Mouse (Mus musculus): ENCODE measurements around the gene Kdm2b. TPM values are rescaled to one million over a fixed set of nuclear protein-coding genes. Genes with fewer than 3 reads are reported as not detected.
"Not testable (repeated sequence)": the region's sequence is repeated elsewhere in the genome, so short reads cannot be mapped to it uniquely, and the experiment has no call there.

Kdm2b gene
- polyA plus RNA-seq, 1 experiment = 24.2 TPM

DNA sequence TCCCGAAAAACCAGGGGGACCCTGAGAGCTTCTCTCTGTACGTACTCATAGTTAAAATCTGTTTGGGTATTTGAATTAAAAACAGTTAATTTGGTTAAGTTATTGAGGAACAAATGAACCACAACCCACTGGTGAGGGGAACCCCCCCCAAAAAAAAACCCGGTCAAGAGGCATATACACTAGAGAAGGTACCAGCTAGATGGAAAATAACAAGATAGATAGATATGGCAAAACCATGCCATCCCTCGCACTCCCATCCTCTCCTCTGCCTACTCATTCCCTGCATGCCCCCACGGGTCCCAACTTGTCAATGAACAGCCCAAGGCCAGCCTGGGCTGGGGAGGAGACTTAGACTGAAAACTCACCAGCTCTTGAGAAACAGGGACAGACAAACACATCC lies 5.1 kb downstream of the Kdm2b start:
- Histone ChIP-seq H3K4me1 (ENCODE audit: control insufficient read depth, insufficient read depth, low read length) (no peaks in the 10 kb centered on the region; the same call in 1 of the 2 replicates), H3K27ac (ENCODE audit: control insufficient read depth, insufficient read depth, low read depth, low read length, poor library complexity) (no peak overlapping the region), H3K4me3 (replicated peaks; ENCODE audit: control insufficient read depth, low read depth, low read length) (no peak overlapping the region)
- TF ChIP-seq POLR2A (IDR thresholded peaks at IDR 0.05; ENCODE audit: borderline replicate concordance, control insufficient read depth, low read depth, low read length) (no peak), CTCF (IDR thresholded peaks at IDR 0.05; ENCODE audit: control insufficient read depth, insufficient read depth, low read length) (no peak)
- WGBS = 79% methylated on average over 5 of the region's 5 CpGs

DNA sequence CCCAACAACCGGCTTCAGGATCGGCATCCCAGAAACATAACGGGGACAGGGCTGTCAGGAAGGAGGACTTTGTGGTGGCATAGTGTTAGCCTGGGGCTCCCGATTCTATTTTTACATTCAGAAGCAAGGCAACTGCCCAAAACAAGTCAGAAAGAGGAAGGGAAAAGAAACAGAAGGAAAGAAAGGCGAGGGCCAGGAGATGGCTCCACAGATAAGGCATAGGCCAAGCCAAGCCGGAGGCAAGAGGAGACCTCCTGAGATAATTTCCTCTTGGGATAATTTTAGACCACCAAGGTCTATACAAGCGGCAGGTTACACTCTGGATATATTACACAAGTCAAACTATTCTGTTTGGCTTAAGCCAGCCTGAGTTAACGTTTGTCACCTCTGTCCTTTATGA lies 10.7 kb downstream of the Kdm2b start:
- WGBS = 23% methylated on average over 8 of the region's 8 CpGs
- Histone ChIP-seq H3K27ac (ENCODE audit: control insufficient read depth, insufficient read depth, low read depth, low read length, poor library complexity) (no peak overlapping the region), H3K4me1 (ENCODE audit: control insufficient read depth, insufficient read depth, low read length) (no peaks in the 10 kb centered on the region; the same call in 1 of the 2 replicates), H3K4me3 (replicated peaks; ENCODE audit: control insufficient read depth, low read depth, low read length) (no peak overlapping the region)
- TF ChIP-seq CTCF (IDR thresholded peaks at IDR 0.05; ENCODE audit: control insufficient read depth, insufficient read depth, low read length) (no peak), POLR2A (IDR thresholded peaks at IDR 0.05; ENCODE audit: borderline replicate concordance, control insufficient read depth, low read depth, low read length) (no peak)

DNA sequence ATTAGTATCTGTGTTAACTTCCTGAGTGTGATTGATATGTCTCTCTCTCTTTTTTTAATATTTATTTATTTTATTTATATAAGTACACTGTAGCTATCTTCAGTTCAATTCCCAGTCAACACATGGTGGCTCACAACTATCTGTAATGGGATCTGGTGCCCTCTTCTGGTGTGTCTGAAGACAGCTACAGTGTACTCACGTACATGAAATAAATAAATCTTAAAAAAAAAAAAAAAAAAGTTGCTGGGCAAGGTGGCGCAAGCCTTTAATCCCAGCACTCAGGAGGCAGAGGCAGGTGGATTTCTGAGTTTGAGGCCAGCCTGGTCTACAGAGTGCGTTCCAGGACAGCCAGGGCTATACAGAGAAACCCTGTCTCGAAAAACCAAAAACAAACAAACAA lies 14.9 kb downstream of the Kdm2b start:
- H3K27ac ChIP-seq (ENCODE audit: control insufficient read depth, insufficient read depth, low read depth, low read length, poor library complexity); H3K4me3 ChIP-seq (replicated peaks; ENCODE audit: control insufficient read depth, low read depth, low read length); H3K4me1 ChIP-seq (ENCODE audit: control insufficient read depth, insufficient read depth, low read length): not testable (repeated sequence)
- 86% methylated on average over 4 of the region's 4 CpGs for WGBS

DNA sequence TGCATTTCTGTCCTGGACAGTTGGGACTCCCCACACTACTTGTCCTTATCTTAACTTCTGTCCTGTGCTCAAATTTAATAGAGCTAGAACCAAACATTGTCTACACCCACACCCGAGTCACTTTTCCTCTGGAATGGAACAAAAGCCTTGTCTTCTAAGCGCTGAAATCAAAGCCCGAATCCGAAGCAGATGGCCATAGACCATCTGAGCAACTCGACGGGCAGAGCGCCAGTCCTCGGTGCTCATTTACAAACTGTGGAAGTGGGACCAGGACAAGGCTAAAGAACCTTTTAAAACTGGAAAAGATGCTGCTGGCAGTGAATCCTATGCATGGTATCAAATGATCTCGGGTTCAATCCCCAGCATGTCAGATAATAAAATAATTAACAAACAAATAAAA lies 17.5 kb downstream of the Kdm2b start:
- TF ChIP-seq CTCF (IDR thresholded peaks at IDR 0.05; ENCODE audit: control insufficient read depth, insufficient read depth, low read length) (no peak), POLR2A (IDR thresholded peaks at IDR 0.05; ENCODE audit: borderline replicate concordance, control insufficient read depth, low read depth, low read length) (no peak)
- no peak overlapping the region for H3K4me3 ChIP-seq (replicated peaks; ENCODE audit: control insufficient read depth, low read depth, low read length)
- H3K27ac ChIP-seq (ENCODE audit: control insufficient read depth, insufficient read depth, low read depth, low read length, poor library complexity) = no peak overlapping the region
- WGBS = 86% methylated on average over 9 of the region's 9 CpGs
- no peaks in the 10 kb centered on the region; the same call in 1 of the 2 replicates for H3K4me1 ChIP-seq (ENCODE audit: control insufficient read depth, insufficient read depth, low read length)

DNA sequence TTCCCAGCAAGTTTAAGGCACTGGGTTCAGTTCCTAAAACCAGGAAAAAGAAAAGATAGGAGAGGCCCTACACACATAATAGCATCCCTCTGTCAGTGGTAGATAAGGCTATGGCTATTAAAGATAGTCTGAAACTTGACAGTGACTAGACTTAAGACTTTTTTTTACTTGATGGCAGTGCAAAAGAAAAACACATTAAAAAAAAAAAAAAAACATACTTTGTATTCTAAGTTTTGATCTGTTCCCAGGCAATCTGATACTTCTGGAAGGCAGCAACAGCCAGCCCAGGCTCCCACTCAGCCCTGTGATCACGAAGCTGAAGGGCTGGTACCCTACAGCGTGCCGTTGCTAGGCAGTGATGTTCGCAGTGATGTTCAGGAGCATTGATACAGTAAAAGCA lies 18.2 kb downstream of the Kdm2b start:
- 90% methylated on average over 4 of the region's 4 CpGs for WGBS
- TF ChIP-seq POLR2A (IDR thresholded peaks at IDR 0.05; ENCODE audit: borderline replicate concordance, control insufficient read depth, low read depth, low read length) (no peak), CTCF (IDR thresholded peaks at IDR 0.05; ENCODE audit: control insufficient read depth, insufficient read depth, low read length) (no peak)
- no peak overlapping the region for H3K27ac ChIP-seq (ENCODE audit: control insufficient read depth, insufficient read depth, low read depth, low read length, poor library complexity)
- no peak overlapping the region for H3K4me3 ChIP-seq (replicated peaks; ENCODE audit: control insufficient read depth, low read depth, low read length)
- H3K4me1 ChIP-seq (ENCODE audit: control insufficient read depth, insufficient read depth, low read length) = no peaks in the 10 kb centered on the region; the same call in 1 of the 2 replicates

DNA sequence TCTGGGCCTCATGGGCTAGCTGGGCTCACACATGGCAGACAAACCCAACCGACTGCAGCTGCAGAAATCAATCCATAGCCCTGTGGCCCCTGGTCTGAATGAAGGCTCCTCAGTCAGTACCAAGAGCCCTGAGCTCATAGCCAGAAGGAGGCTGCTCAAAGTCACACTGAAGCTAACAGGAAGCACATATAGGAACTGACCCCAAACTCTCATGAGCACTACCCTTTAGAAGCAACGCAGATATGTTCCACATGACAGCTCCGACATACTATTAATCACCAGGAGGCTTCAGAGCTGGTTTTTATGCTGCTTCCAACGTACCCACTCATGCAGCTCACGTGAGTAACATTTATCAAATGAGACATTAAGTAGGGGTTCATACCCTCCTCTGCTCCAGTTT lies 19.6 kb downstream of the Kdm2b start:
- WGBS = 73% methylated on average over 5 of the region's 5 CpGs
- H3K4me1 ChIP-seq (ENCODE audit: control insufficient read depth, insufficient read depth, low read length) = no peaks in the 10 kb centered on the region; the same call in 1 of the 2 replicates
- H3K4me3 ChIP-seq (replicated peaks; ENCODE audit: control insufficient read depth, low read depth, low read length) = no peak overlapping the region
- TF ChIP-seq CTCF (IDR thresholded peaks at IDR 0.05; ENCODE audit: control insufficient read depth, insufficient read depth, low read length) (no peak), POLR2A (IDR thresholded peaks at IDR 0.05; ENCODE audit: borderline replicate concordance, control insufficient read depth, low read depth, low read length) (no peak)
- H3K27ac ChIP-seq (ENCODE audit: control insufficient read depth, insufficient read depth, low read depth, low read length, poor library complexity) = no peak overlapping the region; the same call in 1 of the 2 replicates

DNA sequence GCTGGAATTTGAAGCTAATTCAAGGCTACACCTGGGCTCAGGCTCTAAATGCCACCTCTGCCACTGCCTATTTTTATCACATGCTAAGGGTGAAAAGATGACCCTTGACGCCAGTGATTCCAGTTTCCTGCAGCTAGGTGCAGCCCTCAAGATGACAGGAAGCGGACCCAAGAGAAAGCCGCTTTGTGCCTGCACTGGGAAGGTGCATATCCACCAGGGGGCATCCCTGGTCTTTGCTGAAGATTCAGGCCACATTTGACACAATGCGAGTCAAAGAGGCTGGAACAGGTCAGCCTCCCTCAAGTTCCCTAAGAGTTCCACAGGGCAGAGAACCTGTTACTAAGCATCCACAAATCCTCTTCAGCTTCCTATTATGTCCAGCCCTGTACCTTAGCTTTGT lies 21.3 kb downstream of the Kdm2b start:
- Histone ChIP-seq H3K4me3 (replicated peaks; ENCODE audit: control insufficient read depth, low read depth, low read length) (no peak overlapping the region), H3K4me1 (ENCODE audit: control insufficient read depth, insufficient read depth, low read length) (no peaks in the 10 kb centered on the region; the same call in 1 of the 2 replicates), H3K27ac (ENCODE audit: control insufficient read depth, insufficient read depth, low read depth, low read length, poor library complexity) (no peak overlapping the region)
- 24% methylated on average over 4 of the region's 4 CpGs for WGBS
- TF ChIP-seq POLR2A (IDR thresholded peaks at IDR 0.05; ENCODE audit: borderline replicate concordance, control insufficient read depth, low read depth, low read length) = no peak
- TF ChIP-seq CTCF (IDR thresholded peaks at IDR 0.05; ENCODE audit: control insufficient read depth, insufficient read depth, low read length) = peak; percentile 88

DNA sequence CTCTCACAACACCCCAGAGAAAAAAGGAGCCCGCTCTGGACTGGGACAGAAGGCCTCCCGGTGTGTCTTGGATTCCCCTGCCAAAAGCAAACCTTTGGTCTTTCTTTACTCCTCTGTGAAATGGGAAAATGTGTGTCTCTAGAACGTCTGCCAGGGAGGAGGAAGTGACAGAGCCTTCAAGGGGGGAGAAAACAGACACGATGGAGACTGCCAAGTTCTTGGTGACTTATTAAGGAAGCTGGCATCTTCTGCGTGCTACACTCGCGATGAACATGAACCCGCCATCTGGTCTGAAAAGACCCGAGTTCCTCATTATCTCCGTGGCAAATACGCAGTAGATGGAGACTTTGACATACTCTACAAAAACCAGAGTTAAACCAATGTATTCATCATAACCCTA lies 24.2 kb downstream of the Kdm2b start:
- WGBS = 30% methylated on average over 11 of the region's 11 CpGs
- TF ChIP-seq CTCF (IDR thresholded peaks at IDR 0.05; ENCODE audit: control insufficient read depth, insufficient read depth, low read length) (no peak), POLR2A (IDR thresholded peaks at IDR 0.05; ENCODE audit: borderline replicate concordance, control insufficient read depth, low read depth, low read length) (no peak)
- Histone ChIP-seq H3K4me3 (replicated peaks; ENCODE audit: control insufficient read depth, low read depth, low read length) (no peak overlapping the region), H3K4me1 (ENCODE audit: control insufficient read depth, insufficient read depth, low read length) (no peaks in the 10 kb centered on the region), H3K27ac (ENCODE audit: control insufficient read depth, insufficient read depth, low read depth, low read length, poor library complexity) (no peak overlapping the region)

DNA sequence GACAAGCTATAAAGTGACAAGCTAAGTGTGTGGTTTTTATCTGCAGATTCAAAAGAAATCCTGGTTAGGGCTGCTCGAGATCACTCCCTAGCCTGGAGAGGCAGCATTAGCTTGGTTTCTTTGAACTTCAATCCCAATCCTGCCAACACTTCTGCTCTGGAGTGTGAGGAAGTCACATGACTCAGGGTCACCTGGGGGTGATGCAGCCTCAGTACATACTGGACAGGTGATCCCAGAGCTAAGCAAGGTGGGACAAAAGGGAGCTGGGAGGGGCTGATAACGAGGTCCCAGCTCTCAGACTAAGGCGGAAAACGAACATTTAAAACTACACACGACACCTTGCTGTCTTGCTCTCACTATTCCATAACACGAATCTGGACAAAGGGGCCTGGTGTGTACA lies 24.8 kb downstream of the Kdm2b start:
- Histone ChIP-seq H3K27ac (ENCODE audit: control insufficient read depth, insufficient read depth, low read depth, low read length, poor library complexity) (no peak overlapping the region), H3K4me3 (replicated peaks; ENCODE audit: control insufficient read depth, low read depth, low read length) (no peak overlapping the region), H3K4me1 (ENCODE audit: control insufficient read depth, insufficient read depth, low read length) (no peaks in the 10 kb centered on the region)
- TF ChIP-seq POLR2A (IDR thresholded peaks at IDR 0.05; ENCODE audit: borderline replicate concordance, control insufficient read depth, low read depth, low read length) (no peak), CTCF (IDR thresholded peaks at IDR 0.05; ENCODE audit: control insufficient read depth, insufficient read depth, low read length) (no peak)
- 80% methylated on average over 6 of the region's 6 CpGs for WGBS
